Mouse (Mus musculus) central nervous system, embryonic 11.5 days (tissue): Measurements from ENCODE around the gene Gm49388. TPM values are rescaled to one million over a fixed set of nuclear protein-coding genes. Genes with fewer than 3 reads are reported as not detected.

Experiments
- polyA plus RNA-seq: library from polyadenylated mRNA; depleted of rRNA; stranded (reverse); fragments of >200 nt; gene quantifications from 2 replicates; pipeline ENCODE4 v1.2.3, GENCODE M21; 2012; rRNA removed

Gm49388 gene
- 0.63 and 11.8 TPM in 2 replicates for polyA plus RNA-seq

DNA sequence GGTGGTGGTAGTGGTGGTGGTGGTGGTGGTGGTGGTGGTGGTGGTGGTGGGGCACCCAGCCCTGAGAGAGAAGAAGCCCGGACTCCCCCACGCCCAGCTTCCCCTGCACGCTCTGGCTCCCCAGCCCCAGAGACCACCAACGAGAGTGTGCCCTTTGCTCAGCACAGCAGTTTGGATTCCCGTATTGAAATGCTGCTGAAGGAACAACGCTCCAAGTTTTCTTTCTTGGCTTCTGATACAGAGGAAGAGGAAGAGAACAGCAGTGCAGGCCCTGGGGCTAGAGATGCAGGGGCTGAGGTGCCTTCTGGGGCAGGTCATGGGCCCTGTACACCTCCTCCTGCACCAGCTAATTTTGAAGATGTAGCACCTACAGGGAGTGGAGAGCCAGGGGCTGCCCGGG is at the start of gene Gm49388:
Gm49388 (plus strand) TSS at position 301 of the 400 bp plus-strand sequence.

GRCm38 (mm10) chr7:127744366-127745045 is 40.9 kb upstream of the Gm49388 start, which contains the start of gene Fbxl19:
Gene Fbxl19, plus strand, starts transcription at chr7:127744543.

GRCm38 (mm10) chr7:127769651-127770038 is 15.8 kb upstream of the Gm49388 start, which contains the start of gene Orai3:
Gene Orai3, plus strand, starts transcription at chr7:127769815.

DNA sequence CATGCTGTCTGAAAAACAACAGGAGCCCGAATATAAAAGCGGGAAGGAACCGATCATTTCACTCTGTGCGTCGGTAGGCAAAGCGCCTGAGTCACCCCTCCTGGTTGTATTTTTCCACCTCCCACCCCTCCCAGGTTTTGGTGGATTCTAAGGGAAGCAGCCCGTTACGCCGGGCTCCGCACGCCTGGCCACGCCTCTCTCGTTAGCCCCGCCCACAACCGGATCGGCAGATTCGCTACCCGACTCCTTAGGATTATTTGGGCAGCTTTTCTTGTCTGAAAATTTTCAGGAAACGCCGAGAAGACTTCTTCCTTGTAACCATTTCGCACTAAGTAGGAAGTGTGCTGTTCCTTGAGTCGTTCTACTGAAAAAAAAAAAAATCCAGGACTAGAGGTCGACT is 9.0 kb upstream of the Gm49388 start, which contains the start of gene Setd1a:
Setd1a (plus strand) TSS at position 245 of the 400 bp plus-strand sequence.

DNA sequence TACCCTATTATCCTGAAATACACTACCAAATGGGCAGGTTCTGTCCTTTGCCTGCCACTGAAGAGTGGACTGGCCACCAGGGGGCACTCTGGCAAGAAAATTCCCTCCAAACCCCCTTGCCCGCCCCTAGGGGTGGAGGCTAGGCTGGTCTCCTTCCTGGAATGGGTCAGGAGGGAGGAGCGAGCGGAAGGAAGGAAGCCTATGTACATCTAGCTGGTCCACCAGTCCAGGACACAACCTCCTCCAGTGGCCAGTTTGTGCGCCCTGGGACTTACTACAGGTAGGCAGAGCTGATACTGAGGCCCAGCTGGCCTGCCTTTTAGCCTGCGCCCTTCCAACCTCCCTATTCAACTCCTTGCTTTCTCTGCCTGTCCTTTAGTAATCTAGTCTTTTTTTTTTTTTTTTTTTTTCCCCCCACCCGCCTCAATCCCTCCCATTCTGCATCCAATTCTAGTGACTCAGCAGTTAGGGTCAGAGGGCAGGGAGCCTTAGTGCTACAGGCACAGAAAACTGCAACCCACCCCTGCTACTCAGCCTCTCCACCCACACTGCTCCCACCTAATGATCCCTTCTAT is 15.1 kb downstream of the Gm49388 start, which contains the start of gene Hsd3b7:
Hsd3b7 (plus strand) TSS at position 170 of the 575 bp plus-strand sequence.

GRCm38 (mm10) chr7:127824176-127824871 is 38.9 kb downstream of the Gm49388 start, which contains the start of the genes Stx4a and Stx1b:
Gene Stx4a, plus strand, starts transcription at chr7:127824294.
Gene Stx1b, minus strand, starts transcription at chr7:127824549.

Other genes starting within 250 kb of the Gm49388 start
- gene Tmem265, start 224.2 kb upstream of the Gm49388 start, polyA plus RNA-seq, result 0.14 TPM in 1 of 2 replicates, not detected in the other
- gene Phkg2, start 212.3 kb upstream of the Gm49388 start, polyA plus RNA-seq, result 79.1 and 101 TPM in 2 replicates
- gene Ccdc189, start 197.0 kb upstream of the Gm49388 start, polyA plus RNA-seq, result 13.9 and 14.3 TPM in 2 replicates
- 53.8 and 65.4 TPM in 2 replicates for gene Rnf40, start 196.8 kb upstream of the Gm49388 start, polyA plus RNA-seq
- 37.7 and 70.8 TPM in 2 replicates for gene Zfp629, start 169.8 kb upstream of the Gm49388 start, polyA plus RNA-seq
- gene Bcl7c, start 76.7 kb upstream of the Gm49388 start, polyA plus RNA-seq, result 60.0 and 95.8 TPM in 2 replicates
- gene Ctf1, start 72.9 kb upstream of the Gm49388 start, polyA plus RNA-seq, result 11.5 and 13.9 TPM in 2 replicates
- not detected in 2 replicates for gene Ctf2, start 53.4 kb upstream of the Gm49388 start, polyA plus RNA-seq
- gene Fbxl19, start 41.1 kb upstream of the Gm49388 start, polyA plus RNA-seq, result 84.5 and 155 TPM in 2 replicates
- gene Orai3, start 15.8 kb upstream of the Gm49388 start, polyA plus RNA-seq, result 6.3 and 10.3 TPM in 2 replicates
- gene Setd1a, start 8.9 kb upstream of the Gm49388 start, polyA plus RNA-seq, result 26.7 and 29.9 TPM in 2 replicates
- 8.7 and 16.1 TPM in 2 replicates for gene Hsd3b7, start 15.0 kb downstream of the Gm49388 start, polyA plus RNA-seq
- gene Stx4a, start 38.7 kb downstream of the Gm49388 start, polyA plus RNA-seq, result 69.6 and 99.1 TPM in 2 replicates
- 36.0 and 46.5 TPM in 2 replicates for gene Stx1b, start 38.9 kb downstream of the Gm49388 start, polyA plus RNA-seq
- 26.7 and 27.5 TPM in 2 replicates for gene Zfp646, start 90.6 kb downstream of the Gm49388 start, polyA plus RNA-seq
- 16.2 and 20.9 TPM in 2 replicates for gene Zfp668, start 91.2 kb downstream of the Gm49388 start, polyA plus RNA-seq
- 1.2 and 1.6 TPM in 2 replicates for gene Prss53, start 105.4 kb downstream of the Gm49388 start, polyA plus RNA-seq
- not detected in 2 replicates for gene Gm21974, start 109.8 kb downstream of the Gm49388 start, polyA plus RNA-seq
- gene Vkorc1, start 110.0 kb downstream of the Gm49388 start, polyA plus RNA-seq, result 36.5 and 56.2 TPM in 2 replicates
- gene Bckdk, start 118.5 kb downstream of the Gm49388 start, polyA plus RNA-seq, result 37.4 and 59.5 TPM in 2 replicates
- gene Kat8, start 126.9 kb downstream of the Gm49388 start, polyA plus RNA-seq, result 45.6 and 52.9 TPM in 2 replicates
- 1.0 and 3.1 TPM in 2 replicates for gene Prss8, start 144.5 kb downstream of the Gm49388 start, polyA plus RNA-seq
- gene Prss36, start 161.1 kb downstream of the Gm49388 start, polyA plus RNA-seq, result 8.6 and 8.8 TPM in 2 replicates
- gene Fus, start 181.8 kb downstream of the Gm49388 start, polyA plus RNA-seq, result 824 and 846 TPM in 2 replicates
- gene Pycard, start 208.3 kb downstream of the Gm49388 start, polyA plus RNA-seq, result 7.1 and 10.2 TPM in 2 replicates
- gene Trim72, start 218.3 kb downstream of the Gm49388 start, polyA plus RNA-seq, result 1.1 and 1.6 TPM in 2 replicates